Mouse (Mus musculus): ENCODE results near the gene Card11. TPM values are rescaled to one million over a fixed set of nuclear protein-coding genes. Genes with fewer than 3 reads are reported as not detected.

The Card11 gene
- polyA plus RNA-seq, 1 experiment from 2014 or later, result 0.43 TPM

DNA sequence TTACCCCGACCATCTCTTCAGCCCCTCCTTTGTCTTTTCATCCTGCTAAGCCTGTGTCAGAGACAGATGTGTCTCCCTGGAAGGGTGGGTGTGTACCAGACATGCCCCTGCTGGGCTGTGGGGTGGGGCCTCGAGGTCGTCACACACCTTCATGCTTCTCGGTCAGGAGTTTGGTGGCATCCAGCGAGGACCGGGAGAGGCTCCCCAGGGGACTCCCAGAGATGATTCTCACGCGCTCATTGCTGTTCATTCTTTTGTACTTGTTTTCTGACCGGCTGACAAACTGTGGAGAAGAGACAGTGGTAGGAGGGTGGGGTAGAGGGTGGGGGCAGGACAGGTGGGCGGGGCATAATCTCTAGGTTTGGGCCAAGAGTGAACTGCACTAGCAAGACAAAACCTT, 120.2 kb downstream of the Card11 start:
- H3K4me1 ChIP-seq (replicated peaks; ENCODE audit: control insufficient read depth, insufficient read depth, low read length), result no peaks in the 10 kb centered on the region
- no peaks in the 10 kb centered on the region for H3K36me3 ChIP-seq (ENCODE audit: control insufficient read depth, insufficient read depth)
- no peak overlapping the region for H3K4me3 ChIP-seq (ENCODE audit: low read depth, low read length)
- no peak for TF ChIP-seq CTCF (IDR thresholded peaks at IDR 0.05; ENCODE audit: low read depth)
- H3K9me3 ChIP-seq (ENCODE audit: control insufficient read depth), result no peaks in the 10 kb centered on the region
- no peak overlapping the region for H3K4me2 ChIP-seq (replicated peaks; ENCODE audit: low read depth)
- no peak overlapping the region for H3K27ac ChIP-seq (ENCODE audit: low read depth, low read length)
- H3K9ac ChIP-seq (ENCODE audit: low read depth, low read length), result no peak overlapping the region
- WGBS, result 61% methylated on average over 10 of the region's 10 CpGs
- no peak for ATAC-seq
- no peaks in the 10 kb centered on the region for H3K27me3 ChIP-seq (replicated peaks; ENCODE audit: control insufficient read depth, insufficient read depth, low read length)

DNA sequence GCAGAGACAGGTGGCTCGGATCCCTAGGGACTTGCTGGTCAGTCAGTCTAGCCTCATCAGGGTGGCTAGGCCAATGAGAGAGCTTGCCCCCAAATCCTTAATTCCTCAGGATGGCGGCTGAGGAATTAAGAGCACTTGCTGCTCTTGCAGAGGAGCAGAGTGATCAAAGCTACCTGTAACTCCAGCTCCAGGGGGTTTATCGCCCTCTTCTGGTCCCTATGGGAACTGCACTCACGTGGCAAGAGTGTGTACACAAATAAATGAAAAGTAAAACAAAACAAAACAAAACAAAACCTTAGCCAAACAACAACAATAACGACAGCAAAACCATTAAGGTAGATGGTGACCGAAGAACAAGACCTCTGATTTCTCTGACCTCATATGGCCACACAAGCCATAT, 121.7 kb downstream of the Card11 start:
- WGBS, result 74% methylated on average over 6 of the region's 6 CpGs
- Histone ChIP-seq H3K4me1 (replicated peaks; ENCODE audit: control insufficient read depth, insufficient read depth, low read length) (no peaks in the 10 kb centered on the region), H3K9ac (ENCODE audit: low read depth, low read length) (no peak overlapping the region), H3K36me3 (ENCODE audit: control insufficient read depth, insufficient read depth) (no peaks in the 10 kb centered on the region), H3K4me2 (replicated peaks; ENCODE audit: low read depth) (no peak overlapping the region), H3K27me3 (replicated peaks; ENCODE audit: control insufficient read depth, insufficient read depth, low read length) (no peaks in the 10 kb centered on the region), H3K27ac (ENCODE audit: low read depth, low read length) (no peak overlapping the region), H3K9me3 (ENCODE audit: control insufficient read depth) (no peaks in the 10 kb centered on the region), H3K4me3 (ENCODE audit: low read depth, low read length) (no peak overlapping the region)
- ATAC-seq, result no peak
- TF ChIP-seq CTCF (IDR thresholded peaks at IDR 0.05; ENCODE audit: low read depth), result peak; percentile 54

DNA sequence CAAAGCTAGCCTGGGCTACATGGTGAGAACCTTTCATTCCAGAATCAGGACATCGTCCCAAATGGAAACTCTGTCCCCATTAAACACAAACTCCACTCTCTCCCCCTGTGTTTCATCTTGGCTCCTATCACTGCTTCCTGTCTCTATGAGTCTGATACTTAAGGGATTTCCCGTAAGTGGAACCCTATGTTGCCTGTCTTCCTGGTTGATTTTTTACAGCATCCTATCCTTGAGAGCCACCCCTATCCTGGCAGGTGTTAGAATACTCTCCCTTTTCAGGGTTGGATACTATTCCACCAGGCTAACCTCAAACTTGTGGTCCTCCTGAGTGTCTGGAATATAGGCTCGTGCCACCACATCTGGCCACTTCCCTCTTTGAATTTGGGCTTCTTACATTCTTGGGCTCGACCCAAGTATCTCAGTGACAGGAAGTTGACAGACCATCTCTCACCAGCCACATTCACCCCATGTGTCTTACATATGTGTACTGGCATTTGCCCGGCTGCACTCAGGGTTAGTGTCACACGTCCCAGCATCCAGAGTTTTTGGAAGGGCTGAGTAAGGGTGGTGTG, 126.6 kb downstream of the Card11 start:
- peak overlapping the region; percentile 40; the same call in 1 of the 2 replicates for H3K4me2 ChIP-seq (replicated peaks; ENCODE audit: low read depth)
- 69% methylated on average over 6 of the region's 6 CpGs for WGBS
- no peaks in the 10 kb centered on the region for H3K27me3 ChIP-seq (replicated peaks; ENCODE audit: control insufficient read depth, insufficient read depth, low read length)
- no peak for TF ChIP-seq CTCF (IDR thresholded peaks at IDR 0.05; ENCODE audit: low read depth)
- no peak for ATAC-seq
- no peaks in the 10 kb centered on the region for H3K4me1 ChIP-seq (replicated peaks; ENCODE audit: control insufficient read depth, insufficient read depth, low read length)
- no peaks in the 10 kb centered on the region for H3K9me3 ChIP-seq (ENCODE audit: control insufficient read depth)
- no peak overlapping the region for H3K4me3 ChIP-seq (ENCODE audit: low read depth, low read length)
- H3K9ac ChIP-seq (ENCODE audit: low read depth, low read length), result no peak overlapping the region
- H3K27ac ChIP-seq (ENCODE audit: low read depth, low read length), result no peak overlapping the region
- no peaks in the 10 kb centered on the region for H3K36me3 ChIP-seq (ENCODE audit: control insufficient read depth, insufficient read depth)

DNA sequence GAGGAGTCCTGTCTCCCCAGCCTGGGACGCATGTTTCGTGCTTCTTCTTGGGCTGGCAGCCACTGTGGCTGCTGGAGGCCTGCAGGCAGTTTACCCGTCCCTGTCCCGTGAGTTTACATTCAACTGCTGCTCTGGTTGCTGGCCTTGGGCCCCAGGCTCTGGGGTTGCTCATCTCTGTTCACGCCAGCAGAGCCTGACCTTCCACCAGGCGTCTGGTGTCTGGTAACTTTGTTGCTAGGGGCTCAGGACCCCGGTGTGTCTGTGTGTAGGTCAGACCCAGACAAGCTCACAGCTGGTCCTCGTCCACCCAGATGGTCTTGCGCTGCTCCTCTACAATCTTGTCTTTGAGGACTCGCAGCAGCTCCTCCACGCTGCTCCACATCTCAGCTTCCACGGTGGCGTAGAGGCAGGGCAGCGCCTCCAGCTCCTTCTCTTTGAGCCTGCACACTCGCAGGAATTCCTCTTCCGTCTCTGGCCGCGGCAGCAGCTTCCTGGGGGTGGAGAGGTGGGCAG, 127.3 kb downstream of the Card11 start:
- Histone ChIP-seq H3K9ac (ENCODE audit: low read depth, low read length) (no peak overlapping the region), H3K4me1 (replicated peaks; ENCODE audit: control insufficient read depth, insufficient read depth, low read length) (no peaks in the 10 kb centered on the region), H3K4me2 (replicated peaks; ENCODE audit: low read depth) (peak overlapping the region; percentile 40), H3K9me3 (ENCODE audit: control insufficient read depth) (no peaks in the 10 kb centered on the region), H3K27me3 (replicated peaks; ENCODE audit: control insufficient read depth, insufficient read depth, low read length) (no peaks in the 10 kb centered on the region), H3K4me3 (ENCODE audit: low read depth, low read length) (no peak overlapping the region), H3K36me3 (ENCODE audit: control insufficient read depth, insufficient read depth) (no peaks in the 10 kb centered on the region), H3K27ac (ENCODE audit: low read depth, low read length) (no peak overlapping the region)
- no peak for ATAC-seq
- 18% methylated on average over 18 of the region's 18 CpGs for WGBS
- no peak for TF ChIP-seq CTCF (IDR thresholded peaks at IDR 0.05; ENCODE audit: low read depth)

DNA sequence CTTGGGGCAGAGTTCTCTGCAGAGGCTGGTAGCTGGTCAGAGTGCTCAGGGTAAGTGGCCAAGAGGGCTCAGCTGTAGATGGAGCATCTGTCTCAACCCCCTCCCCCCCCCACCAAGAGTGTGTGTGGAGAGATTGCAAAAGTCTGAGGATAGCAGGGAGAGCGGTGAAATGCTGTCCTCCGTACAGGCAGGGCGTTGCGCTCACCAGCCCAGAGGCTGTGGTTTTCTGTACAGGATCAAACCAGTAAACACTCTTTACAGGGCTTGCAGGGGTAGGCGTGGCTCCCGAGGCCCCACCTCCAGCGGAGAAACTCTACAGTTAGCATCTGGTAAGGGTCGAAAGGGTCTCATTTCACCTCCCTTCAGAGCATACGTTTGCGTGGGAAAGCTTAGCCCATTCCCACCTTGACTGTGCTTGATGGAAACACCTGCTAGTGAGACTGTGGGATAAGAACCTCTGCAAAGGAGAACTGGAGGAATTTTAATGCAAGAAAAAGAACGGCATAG, 127.8 kb downstream of the Card11 start:
- Histone ChIP-seq H3K9ac (ENCODE audit: low read depth, low read length) (no peak overlapping the region), H3K27me3 (replicated peaks; ENCODE audit: control insufficient read depth, insufficient read depth, low read length) (no peaks in the 10 kb centered on the region), H3K9me3 (ENCODE audit: control insufficient read depth) (no peaks in the 10 kb centered on the region), H3K27ac (ENCODE audit: low read depth, low read length) (no peak overlapping the region), H3K4me1 (replicated peaks; ENCODE audit: control insufficient read depth, insufficient read depth, low read length) (no peaks in the 10 kb centered on the region), H3K36me3 (ENCODE audit: control insufficient read depth, insufficient read depth) (no peaks in the 10 kb centered on the region), H3K4me3 (ENCODE audit: low read depth, low read length) (no peak overlapping the region), H3K4me2 (replicated peaks; ENCODE audit: low read depth) (no peak overlapping the region; the same call in 1 of the 2 replicates)
- TF ChIP-seq CTCF (IDR thresholded peaks at IDR 0.05; ENCODE audit: low read depth), result no peak
- ATAC-seq, result no peak
- 31% methylated on average over 11 of the region's 11 CpGs for WGBS

DNA sequence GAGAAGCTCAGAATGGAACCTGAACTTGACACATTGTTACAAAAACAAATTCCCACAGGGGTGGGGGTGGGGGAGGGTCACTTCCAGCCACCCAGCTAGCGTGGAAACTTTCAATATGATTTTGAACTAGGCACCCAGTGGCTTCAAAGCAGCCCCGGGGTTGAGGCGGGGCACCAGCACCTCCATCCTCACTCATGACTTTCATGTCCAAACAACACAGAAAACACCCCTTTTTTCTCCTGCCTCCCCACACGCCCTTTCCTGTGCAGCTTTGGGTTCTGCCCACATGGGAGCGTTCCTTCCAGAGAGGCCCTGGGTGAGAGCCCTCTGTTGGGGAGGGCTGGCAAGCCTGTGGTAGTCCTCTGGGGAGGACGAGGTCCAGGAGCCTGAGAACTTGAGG, 129.1 kb downstream of the Card11 start:
- TF ChIP-seq CTCF (IDR thresholded peaks at IDR 0.05; ENCODE audit: low read depth), result no peak
- WGBS, result 57% methylated on average over 6 of the region's 6 CpGs
- Histone ChIP-seq H3K9ac (ENCODE audit: low read depth, low read length) (no peak overlapping the region), H3K27me3 (replicated peaks; ENCODE audit: control insufficient read depth, insufficient read depth, low read length) (no peaks in the 10 kb centered on the region), H3K36me3 (ENCODE audit: control insufficient read depth, insufficient read depth) (no peaks in the 10 kb centered on the region), H3K4me3 (ENCODE audit: low read depth, low read length) (no peak overlapping the region), H3K9me3 (ENCODE audit: control insufficient read depth) (no peaks in the 10 kb centered on the region), H3K4me1 (replicated peaks; ENCODE audit: control insufficient read depth, insufficient read depth, low read length) (no peaks in the 10 kb centered on the region), H3K4me2 (replicated peaks; ENCODE audit: low read depth) (no peak overlapping the region), H3K27ac (ENCODE audit: low read depth, low read length) (no peak overlapping the region)
- 0 out of 2 replicates have a peak, but pooled peaks have one; percentile 22 for ATAC-seq
